Mouse (Mus musculus): ENCODE measurements around the gene Mreg.
"Not testable (repeated sequence)": the region's sequence is repeated elsewhere in the genome, so short reads cannot be mapped to it uniquely, and the experiment has no call there.

Gene Mreg

DNA sequence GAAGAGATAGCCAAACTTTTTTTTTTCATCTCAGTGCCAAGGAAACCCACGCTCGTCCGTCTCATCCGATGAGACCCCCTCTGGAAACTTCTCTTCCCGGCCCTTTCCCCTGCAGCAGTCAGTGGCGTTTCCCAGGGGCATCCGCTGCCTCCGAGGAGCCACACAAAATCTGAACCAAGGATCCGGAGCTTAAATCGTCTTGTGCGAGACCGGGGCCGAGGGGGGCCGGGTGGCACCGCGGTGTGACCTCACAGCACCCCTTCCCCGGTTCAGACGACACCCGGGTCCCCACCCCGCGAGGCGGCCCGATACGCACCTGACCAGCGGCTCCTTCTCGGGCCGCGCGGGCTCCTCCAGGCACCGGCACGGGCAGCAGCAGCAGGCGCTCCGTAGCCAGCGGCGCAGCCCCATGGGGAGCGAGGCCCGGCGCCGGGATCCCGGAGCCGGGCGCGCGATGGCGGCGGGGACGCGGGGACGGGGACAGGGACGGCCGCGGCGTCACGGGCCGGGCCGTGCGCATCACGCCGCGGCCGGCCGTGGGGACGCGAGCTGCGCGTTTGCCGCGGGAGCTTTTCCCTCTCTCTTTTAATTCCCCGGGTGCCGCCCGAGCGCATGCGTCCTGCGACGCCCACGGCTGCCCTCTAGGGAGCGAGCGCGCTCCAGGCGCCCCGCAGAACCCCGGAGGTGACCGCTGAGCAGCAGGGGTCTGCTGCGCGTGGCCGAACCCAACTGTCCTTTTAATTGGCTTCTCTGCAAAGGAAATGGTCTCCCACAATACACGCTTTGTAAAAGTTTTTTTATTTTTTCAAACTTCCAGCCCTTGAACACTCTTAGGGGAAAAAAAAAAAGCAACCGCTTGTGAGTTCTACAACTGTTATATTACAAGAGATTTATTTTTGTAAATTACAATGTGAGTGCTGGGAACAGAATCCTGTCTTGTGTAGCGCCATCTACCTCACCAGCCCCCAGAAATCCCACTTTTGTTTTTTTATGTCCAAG is at the start of gene Mreg:
Mreg (minus strand) TSS at position 607 of the 999 bp plus-strand sequence.
- DNase-seq (ENCODE audit: low spot score): peak; percentile 74

DNA sequence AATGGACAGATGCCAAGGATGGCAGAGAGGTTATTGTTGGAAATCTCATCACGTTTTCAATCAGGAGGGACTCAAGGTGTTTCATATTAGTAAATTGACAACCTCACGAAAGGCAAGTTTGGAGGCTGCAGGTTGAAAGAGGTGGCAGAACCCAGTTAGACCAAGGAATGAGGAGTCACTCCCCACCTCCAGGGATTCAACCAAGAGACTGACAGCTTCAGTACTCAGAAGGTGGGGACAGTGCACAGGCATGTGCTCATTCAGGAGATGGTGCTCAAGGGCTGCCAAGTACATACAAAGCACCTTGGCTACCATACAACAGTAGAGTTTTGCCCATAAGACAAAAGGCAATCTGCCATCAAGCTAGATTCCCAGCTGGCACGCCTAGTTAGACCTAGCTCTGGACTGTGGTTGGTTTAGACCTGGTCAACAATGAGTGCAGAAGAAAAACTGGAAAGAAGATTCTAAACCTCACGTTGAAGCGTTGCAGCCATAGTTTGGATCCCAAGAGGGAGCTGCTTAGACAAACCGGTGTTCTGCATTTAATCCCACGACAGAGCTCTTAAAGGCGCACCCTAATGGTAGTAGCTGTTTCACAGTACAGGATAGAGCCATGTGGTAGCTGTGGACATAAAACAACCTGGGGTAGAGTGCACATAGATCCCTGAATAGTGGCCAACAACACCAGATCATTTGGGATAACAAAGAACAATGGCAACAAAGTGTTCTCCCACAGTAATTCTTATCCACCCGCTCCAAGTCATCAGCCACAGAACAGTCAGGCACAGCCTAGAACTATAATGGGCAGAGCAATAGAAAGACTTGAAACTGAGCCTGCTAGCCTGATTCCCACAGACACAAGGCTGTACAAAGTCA is 44.5 kb upstream of the Mreg start:
- DNase-seq (ENCODE audit: low spot score): no peak

- no peak for DNase-seq (ENCODE audit: low spot score)
These were observed 43.7 kb upstream of the Mreg start for GRCm38 (mm10) chr1:72255854-72256175.

- DNase-seq (ENCODE audit: low spot score): peak; percentile 95
These were observed 43.2 kb upstream of the Mreg start for GRCm38 (mm10) chr1:72255062-72255853.

- DNase-seq (ENCODE audit: low spot score): peak; percentile 97
These were observed 42.5 kb upstream of the Mreg start for GRCm38 (mm10) chr1:72254545-72255061.

DNA sequence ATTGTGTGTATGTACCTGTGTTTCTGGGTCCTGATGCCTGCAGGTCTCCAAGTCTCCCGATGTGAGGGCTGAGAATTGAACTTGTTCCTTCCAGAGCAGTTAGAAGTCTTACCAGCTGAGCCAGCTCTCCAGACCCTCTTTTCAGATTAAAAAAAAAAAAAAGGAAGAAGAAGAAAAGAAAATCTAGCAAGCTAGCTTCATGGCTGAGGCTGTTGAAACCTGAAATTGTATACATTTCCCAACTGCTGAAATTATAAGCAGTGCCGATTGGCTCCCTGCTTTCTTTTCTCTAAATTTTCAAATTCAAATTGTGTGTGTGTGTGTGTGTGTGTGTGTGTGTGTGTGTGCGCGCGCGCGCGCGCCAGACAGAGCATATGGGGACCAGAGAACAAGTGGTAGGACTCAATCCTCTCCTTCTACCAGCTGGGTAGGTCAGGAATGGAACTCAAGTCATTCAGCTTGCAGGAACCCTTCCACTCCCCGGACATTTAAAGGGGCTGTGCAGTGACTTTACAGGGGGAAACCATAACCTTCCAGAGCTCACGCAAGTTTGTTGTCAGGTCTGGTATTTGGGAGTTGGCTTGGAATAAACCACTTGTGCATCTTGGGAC is 41.9 kb upstream of the Mreg start:
- DNase-seq (ENCODE audit: low spot score): peak; percentile 36

DNA sequence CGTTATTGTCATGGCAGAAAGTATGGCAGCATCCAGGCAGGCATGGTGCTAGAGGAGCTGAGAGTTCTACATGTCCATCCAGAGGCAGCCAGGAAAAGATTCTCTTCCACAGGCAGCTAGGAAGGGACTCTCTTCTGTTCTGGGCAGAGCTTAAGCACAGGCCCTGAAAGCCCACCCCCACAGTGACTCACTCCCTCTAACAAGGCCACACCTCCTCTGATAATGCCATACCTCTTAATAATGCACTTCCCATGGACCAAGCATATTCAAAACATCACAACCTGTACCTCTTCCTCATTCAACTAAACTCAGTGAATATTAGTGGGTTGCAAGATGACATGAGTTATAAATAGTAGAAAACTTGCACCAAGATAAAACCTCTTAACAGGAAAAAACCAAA is 39.7 kb upstream of the Mreg start:
- DNase-seq (ENCODE audit: low spot score): no peak

GRCm38 (mm10) chr1:72248226-72248737 is 36.2 kb upstream of the Mreg start:
- not testable (repeated sequence) for DNase-seq (ENCODE audit: low spot score)

DNA sequence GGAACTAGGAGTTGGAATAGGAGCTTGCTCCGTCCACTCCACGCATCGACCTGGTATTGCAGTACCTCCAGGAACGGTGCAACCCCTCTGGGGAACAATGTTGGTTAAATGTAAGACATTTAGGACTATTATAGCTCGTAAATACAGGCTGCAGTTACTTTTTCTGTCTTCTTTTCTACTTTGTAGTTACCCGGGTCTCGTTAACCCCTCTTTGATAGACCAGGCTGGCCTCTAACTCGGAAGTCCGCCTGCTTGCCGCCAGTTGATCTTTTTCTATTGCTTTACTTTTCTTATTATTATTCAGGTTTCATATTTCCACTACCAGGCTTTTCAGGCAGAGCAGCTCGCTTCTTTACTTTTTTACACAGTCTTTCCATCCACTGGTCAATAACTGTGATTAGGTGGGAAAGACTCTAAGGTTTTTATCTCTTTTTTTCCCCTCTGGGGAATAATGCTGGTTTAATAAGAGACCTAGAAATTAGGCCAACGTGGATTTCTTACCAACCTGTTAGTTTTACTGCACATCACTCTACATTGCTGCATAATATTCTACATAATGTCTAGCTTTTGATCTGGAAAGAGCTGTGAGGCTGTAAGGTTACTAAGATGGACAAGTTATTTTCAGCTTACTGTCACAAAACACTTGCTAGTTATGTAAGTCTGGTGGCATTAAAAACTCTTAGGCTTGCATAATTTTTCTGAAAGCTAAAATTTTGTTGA is 32.4 kb upstream of the Mreg start:
- DNase-seq (ENCODE audit: low spot score): peak; percentile 89

DNA sequence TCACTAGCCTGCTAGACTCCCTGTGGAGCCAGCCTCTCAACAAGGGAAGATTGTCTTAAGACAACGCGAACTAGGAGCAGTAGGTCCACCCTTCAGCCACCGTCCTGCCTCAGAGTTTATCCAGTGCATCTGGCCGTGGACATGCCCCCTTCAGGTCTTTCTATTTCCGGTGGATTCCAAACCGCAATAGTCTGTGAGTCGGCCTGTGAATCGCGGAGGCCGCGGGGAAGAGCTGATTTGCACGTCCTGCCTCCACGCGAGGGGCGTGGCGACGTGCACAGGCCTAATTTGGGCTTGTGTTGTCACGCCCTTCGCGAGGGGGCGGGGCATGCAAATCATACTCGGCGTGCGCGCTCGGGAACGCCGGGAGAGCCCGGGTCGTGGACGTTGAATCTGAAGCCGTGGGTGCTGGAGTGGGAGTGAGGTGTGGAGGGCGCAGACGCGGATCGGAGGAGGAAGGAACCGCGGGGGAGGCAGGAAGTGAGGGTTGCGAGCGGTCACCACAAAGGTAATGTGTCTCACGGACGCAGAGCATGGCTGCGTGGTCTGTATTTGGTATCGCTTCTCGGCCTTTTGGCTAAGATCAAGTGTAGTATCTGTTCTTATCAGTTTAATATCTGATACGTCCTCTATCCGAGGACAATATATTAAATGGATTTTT is 31.7 kb upstream of the Mreg start:
- DNase-seq (ENCODE audit: low spot score): peak; percentile 97

- DNase-seq (ENCODE audit: low spot score): no peak
These were observed 30.6 kb upstream of the Mreg start for GRCm38 (mm10) chr1:72242581-72243143.

GRCm38 (mm10) chr1:72239113-72239512 is 27.0 kb upstream of the Mreg start:
- DNase-seq (ENCODE audit: low spot score): not testable (repeated sequence)

DNA sequence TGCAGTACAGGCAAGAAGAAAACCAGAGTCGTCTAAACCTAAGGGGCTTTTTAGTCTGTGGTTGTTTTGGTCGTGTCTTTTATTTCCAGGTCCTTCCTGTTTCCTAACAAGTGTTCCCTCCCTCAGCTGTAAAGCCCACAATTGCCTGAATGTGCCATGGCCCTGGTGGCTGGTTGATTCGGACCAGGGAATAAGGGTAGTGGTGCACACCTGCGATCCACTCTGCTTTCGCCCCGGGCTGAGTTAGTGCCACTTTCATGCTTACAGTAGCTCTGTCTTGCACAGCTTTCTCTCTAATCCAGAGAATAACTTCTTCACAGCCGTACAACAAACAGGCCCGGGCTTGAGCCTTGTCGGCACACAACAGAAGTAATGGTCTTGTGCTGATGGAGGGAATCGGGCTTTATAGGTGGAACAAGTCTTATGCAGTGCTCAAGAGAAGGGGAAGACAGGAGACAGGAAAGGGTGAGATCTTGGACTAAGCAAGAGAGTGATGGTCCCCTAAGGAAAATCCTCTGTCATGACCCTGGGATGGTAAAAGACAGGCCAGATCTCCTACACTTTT is 26.0 kb upstream of the Mreg start:
- no peak for DNase-seq (ENCODE audit: low spot score)

- no peak for DNase-seq (ENCODE audit: low spot score)
These were observed 25.1 kb upstream of the Mreg start for GRCm38 (mm10) chr1:72237007-72237775.

- peak; percentile 87 for DNase-seq (ENCODE audit: low spot score)
These were observed 24.4 kb upstream of the Mreg start for GRCm38 (mm10) chr1:72236363-72237006.

DNA sequence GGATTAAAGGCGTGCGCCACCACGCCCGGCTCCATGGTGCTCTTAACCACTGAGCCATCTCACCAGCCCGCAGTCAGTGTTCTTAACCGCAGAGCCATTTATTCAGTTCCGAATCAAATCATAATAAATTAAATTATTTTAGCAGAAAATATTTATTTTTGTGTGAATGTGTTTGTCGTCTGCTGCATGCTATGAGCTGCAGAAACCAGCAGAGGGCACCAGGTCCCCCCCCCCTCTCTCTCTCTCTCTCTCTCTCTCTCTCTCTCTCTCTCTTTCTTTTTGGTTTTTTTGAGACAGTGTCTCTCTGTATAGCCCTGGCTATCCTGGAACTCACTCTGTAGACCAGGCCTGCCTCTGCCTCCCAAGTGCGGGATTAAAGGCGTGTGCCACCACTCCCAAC is 20.5 kb upstream of the Mreg start:
- not testable (repeated sequence) for DNase-seq (ENCODE audit: low spot score)

DNA sequence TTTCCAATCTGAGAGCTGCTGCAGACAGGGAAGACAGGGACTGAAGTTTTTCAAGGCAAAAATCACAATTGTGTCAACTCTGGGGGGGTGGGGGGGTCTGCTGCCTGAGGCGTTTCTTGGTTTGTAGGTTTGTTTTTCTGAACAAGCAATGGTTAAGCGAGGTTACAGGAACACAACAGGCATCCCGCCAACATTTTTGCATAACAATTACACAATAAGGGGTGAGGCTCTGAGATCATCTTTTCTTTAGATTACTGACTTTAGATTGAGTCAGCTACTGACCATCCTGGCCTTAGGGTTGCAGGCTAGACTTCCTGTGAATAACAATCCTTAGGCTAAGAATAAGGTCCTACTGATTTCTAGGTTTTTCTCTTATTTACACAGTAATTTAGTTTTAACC is 16.9 kb upstream of the Mreg start:
- no peak for DNase-seq (ENCODE audit: low spot score)

DNA sequence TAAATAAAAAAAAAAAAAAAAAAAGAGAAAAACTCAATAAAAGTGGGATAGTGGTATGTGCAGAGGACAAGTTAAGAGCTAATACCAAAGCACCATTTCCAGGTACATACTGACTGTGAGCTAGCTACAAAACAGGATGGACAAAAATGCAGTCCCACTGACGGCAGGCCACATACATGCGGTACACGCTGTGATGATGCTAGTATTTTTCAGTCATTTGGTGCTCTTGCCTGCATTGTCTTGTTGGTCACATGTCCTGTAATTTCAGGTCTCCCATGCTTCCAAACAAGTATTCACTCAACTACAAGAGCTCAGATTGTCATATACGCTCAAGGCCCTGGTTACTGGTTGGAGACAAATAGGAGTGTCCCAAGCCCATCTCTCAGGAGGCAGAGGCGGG is 15.4 kb upstream of the Mreg start:
- DNase-seq (ENCODE audit: low spot score): no peak

All from yolk sac, embryonic 10.5 days (tissue).